Mouse (Mus musculus) C2C12 (cell line): ENCODE measurements at regions not wholly inside any gene's neighbourhood (a gene's known extent, or its start where the extent isn't known, plus 50 kb on each side); places are given as distances from the start of the nearest gene placed in this dataset.

Experiments
- H3K27me3 ChIP-seq: one replicate; pipeline ENCODE4 v1.6.1; 2011; ENCODE audit not compliant: control insufficient read depth, insufficient read depth, insufficient read length
- H3K36me3 ChIP-seq: one replicate; pipeline ENCODE4 v1.6.1; 2011; ENCODE audit not compliant: control insufficient read depth, insufficient read depth
- H3K4me3 ChIP-seq: one replicate; pipeline ENCODE4 v1.5.1; 2011; ENCODE audit warnings: mild to moderate bottlenecking, control low read depth; ENCODE audit not compliant: poor library complexity, insufficient read depth, severe bottlenecking
- H3K79me2 ChIP-seq: one replicate; pipeline ENCODE4 v1.6.1; 2011; ENCODE audit not compliant: control insufficient read depth, insufficient read depth
- H3K79me3 ChIP-seq: one replicate; pipeline ENCODE4 v1.6.1; 2011; ENCODE audit warnings: low read depth, control low read depth
- H3ac ChIP-seq: one replicate; pipeline ENCODE3; 2011; ENCODE audit warnings: low read depth; ENCODE audit not compliant: control insufficient read depth, insufficient read length
- CEBPB ChIP-seq: IDR thresholded peaks from one replicate; pipeline ENCODE4 v1.6.1; 2011; ENCODE audit warnings: low read depth, mild to moderate bottlenecking, control low read depth, moderate library complexity
- CTCF ChIP-seq: IDR thresholded peaks from one replicate; pipeline ENCODE4 v1.5.1; 2011; ENCODE audit not compliant: control insufficient read depth, insufficient read depth, insufficient read length
- FOSL1 ChIP-seq: IDR thresholded peaks from one replicate; pipeline ENCODE4 v1.8.0; 2011; ENCODE audit warnings: mild to moderate bottlenecking, low read length; ENCODE audit not compliant: poor library complexity, insufficient read depth, severe bottlenecking
- MAX ChIP-seq: IDR thresholded peaks from one replicate; pipeline ENCODE4 v1.6.1; 2011; ENCODE audit warnings: mild to moderate bottlenecking, control low read depth
- MYOD1 ChIP-seq: IDR thresholded peaks from one replicate; pipeline ENCODE4 v1.6.1; 2011; ENCODE audit warnings: low read depth; ENCODE audit not compliant: control insufficient read depth, insufficient read length
- MYOG ChIP-seq: IDR thresholded peaks from one replicate; pipeline ENCODE4 v1.6.1; 2011; ENCODE audit not compliant: control insufficient read depth, insufficient read length; ENCODE audit errors: extremely low read depth
- USF1 ChIP-seq: IDR thresholded peaks from one replicate; pipeline ENCODE4 v1.6.1; 2011; ENCODE audit warnings: low read depth, mild to moderate bottlenecking, control low read depth, moderate library complexity

DNA sequence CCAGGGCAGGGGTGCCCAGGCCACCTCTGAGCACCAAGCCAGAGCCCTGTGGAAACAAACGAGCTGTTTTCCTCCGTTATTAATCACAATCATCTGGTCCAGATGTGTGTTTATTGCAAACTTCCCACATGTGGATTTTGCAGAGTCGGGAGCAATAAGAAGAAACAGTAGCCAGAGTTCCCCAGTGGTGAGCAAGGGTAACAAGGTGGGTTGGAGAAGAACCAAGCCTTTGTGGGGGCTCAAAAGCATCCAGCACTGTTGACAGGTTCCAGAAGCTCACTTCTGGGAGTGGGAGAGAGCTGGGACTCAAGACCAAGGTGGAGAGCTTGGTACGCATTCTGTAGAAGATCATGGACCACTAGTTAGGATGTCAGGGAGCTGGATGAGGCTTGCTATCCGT is 63.6 kb downstream of the Hif1an start:
- no peak for TF ChIP-seq MYOD1
- TF ChIP-seq CEBPB = no peak
- no peak for TF ChIP-seq MYOG
- Histone ChIP-seq H3K27me3 (peaks cover 37% of the 10 kb centered on the region), H3K79me3 (no peaks in the 10 kb centered on the region), H3K79me2 (no peaks in the 10 kb centered on the region), H3ac (no peak overlapping the region), H3K36me3 (no peaks in the 10 kb centered on the region), H3K4me3 (no peak overlapping the region)

- no peak for TF ChIP-seq MYOD1
- TF ChIP-seq FOSL1 = no peak
- no peak for TF ChIP-seq CEBPB
- TF ChIP-seq USF1 = no peak
- no peak for TF ChIP-seq CTCF
- no peak for TF ChIP-seq MAX
- TF ChIP-seq MYOG = no peak
- H3K79me3 ChIP-seq = no peaks in the 10 kb centered on the region
- no peaks in the 10 kb centered on the region for H3K36me3 ChIP-seq
- H3K4me3 ChIP-seq = no peak overlapping the region
- peaks cover 58% of the 10 kb centered on the region for H3K27me3 ChIP-seq
- H3K79me2 ChIP-seq = no peaks in the 10 kb centered on the region
- H3ac ChIP-seq = no peak overlapping the region
Measured at GRCm38 (mm10) chr19:44629705-44630104, 67.1 kb downstream of the Hif1an start.

- peaks cover 69% of the 10 kb centered on the region for H3K27me3 ChIP-seq
- no peak for TF ChIP-seq CTCF
- TF ChIP-seq CEBPB = no peak
- TF ChIP-seq MAX = no peak
- no peak for TF ChIP-seq MYOD1
- TF ChIP-seq FOSL1 = no peak
- no peak for TF ChIP-seq MYOG
- no peak for TF ChIP-seq USF1
- H3ac ChIP-seq = no peak overlapping the region
- H3K4me3 ChIP-seq = no peak overlapping the region
- H3K36me3 ChIP-seq = no peaks in the 10 kb centered on the region
- H3K79me3 ChIP-seq = no peaks in the 10 kb centered on the region
- H3K79me2 ChIP-seq = no peaks in the 10 kb centered on the region
Measured at GRCm38 (mm10) chr19:44631356-44632007, 68.8 kb downstream of the Hif1an start.

DNA sequence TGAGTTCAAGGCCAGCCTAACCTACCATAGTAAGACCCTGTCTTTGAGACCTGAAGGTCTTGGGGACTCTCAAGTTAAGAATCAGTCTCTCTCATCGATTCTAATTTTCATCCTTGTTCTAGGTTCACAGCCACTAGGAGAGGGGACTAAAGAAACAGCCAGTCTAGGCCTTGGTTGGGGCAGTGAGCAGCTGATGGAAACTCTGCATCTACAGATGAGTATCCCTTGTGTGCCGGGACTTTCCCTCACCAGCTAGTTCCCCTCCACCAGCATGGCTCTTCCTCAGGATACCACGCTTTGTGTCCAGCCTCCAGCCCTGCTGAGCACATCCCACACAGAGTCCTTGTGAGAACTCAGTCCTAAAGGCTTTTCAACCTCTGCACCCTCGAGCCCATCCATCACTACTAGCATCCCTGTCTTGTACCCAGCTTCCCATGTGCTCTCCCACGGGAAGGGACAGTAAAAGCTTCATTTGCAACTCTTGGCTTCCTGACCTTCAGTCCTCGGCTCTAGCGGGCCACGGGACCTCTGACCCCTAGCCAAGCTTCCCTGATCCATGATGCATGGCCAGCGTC is 74.6 kb downstream of the Hif1an start:
- Histone ChIP-seq H3ac (no peak overlapping the region), H3K79me3 (no peaks in the 10 kb centered on the region), H3K79me2 (no peaks in the 10 kb centered on the region), H3K36me3 (no peaks in the 10 kb centered on the region), H3K27me3 (peaks cover 93% of the 10 kb centered on the region), H3K4me3 (no peak overlapping the region)
- TF ChIP-seq FOSL1 (no peak), CEBPB (no peak), MAX (no peak), MYOD1 (no peak), MYOG (no peak), USF1 (no peak), CTCF (no peak)

- Histone ChIP-seq H3ac (no peak overlapping the region), H3K27me3 (peaks cover 86% of the 10 kb centered on the region), H3K36me3 (no peaks in the 10 kb centered on the region), H3K4me3 (no peak overlapping the region), H3K79me2 (no peaks in the 10 kb centered on the region), H3K79me3 (no peaks in the 10 kb centered on the region)
- TF ChIP-seq MAX (no peak), CTCF (no peak), MYOD1 (no peak), USF1 (no peak), FOSL1 (no peak), MYOG (no peak), CEBPB (no peak)
Measured at GRCm38 (mm10) chr19:44640021-44640420, 77.4 kb downstream of the Hif1an start.

DNA sequence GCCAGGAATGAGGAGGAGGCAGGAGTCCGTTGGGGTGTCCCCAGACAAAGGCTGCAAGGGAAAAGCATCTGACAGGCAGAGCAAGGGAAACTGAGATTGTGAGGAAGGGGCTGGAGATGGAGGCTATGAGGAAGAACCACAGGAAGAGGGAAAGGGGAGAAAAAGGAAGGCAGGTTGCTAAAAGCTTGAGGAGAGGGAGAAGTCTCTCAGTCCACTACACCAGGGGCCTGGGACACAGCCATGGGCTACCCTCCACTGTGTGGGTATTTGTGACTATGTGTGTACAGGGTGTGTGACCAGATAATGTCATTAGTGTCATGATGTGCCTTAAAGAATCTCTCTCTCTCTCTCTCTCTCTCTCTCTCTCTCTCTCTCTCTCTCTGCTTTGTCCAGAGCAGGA is 77.9 kb downstream of the Hif1an start:
- peaks cover 81% of the 10 kb centered on the region for H3K27me3 ChIP-seq
- H3K79me2 ChIP-seq = no peaks in the 10 kb centered on the region

More for the DNA sequence above, 77.9 kb downstream of the Hif1an start:
- H3K79me3 ChIP-seq = no peaks in the 10 kb centered on the region
- no peak overlapping the region for H3K4me3 ChIP-seq
- TF ChIP-seq MYOD1 = no peak
- no peak for TF ChIP-seq USF1
- H3K36me3 ChIP-seq = no peaks in the 10 kb centered on the region
- no peak overlapping the region for H3ac ChIP-seq
